Comparison of ENCODE assay signal across 16 mouse cellular contexts in the genomic region with DNA sequence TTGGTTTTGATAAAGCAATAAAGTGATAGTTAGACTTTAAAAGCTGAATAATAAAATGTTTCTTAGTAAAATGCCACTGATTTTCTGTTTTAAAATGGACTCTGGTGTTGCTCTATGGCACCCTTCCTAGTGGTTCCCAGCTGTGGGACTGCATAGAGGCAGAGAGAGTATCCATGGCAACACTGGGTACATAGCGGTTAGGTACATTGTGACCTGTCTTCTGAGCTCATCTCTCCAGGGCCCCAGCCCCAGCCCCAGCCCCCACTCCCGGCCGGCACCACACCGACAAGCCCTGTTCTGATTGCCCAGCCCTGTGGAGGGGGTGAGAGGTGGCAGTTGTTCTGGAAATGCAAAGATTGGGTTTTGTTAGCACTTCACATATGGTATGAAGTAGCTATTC.
DNase-seq lines count a peak whose midpoint lies in the region; ATAC-seq lines count a peak whose summit lies in the region.
"Had no signal": no experiment of that assay in that cellular context is flagged by ENCODE, and none has a peak within 500 bp of the region (broad histone marks: within the 10 kb centered on the region; RNA-seq: fewer than 3 reads in every experiment).

No protein-coding gene starts in this region.

- no peak overlapping the region for H3K4me2 ChIP-seq in neural tube, embryonic 14.5 days (ENCODE audit: low read depth, low read length)
- no peak overlapping the region for H3K4me2 ChIP-seq in forebrain, embryonic 15.5 days (replicated peaks)
- no peak overlapping the region for H3K4me2 ChIP-seq in hindbrain, embryonic 16.5 days (ENCODE audit: low read length)
- H3K4me2 ChIP-seq: embryonic facial prominence, embryonic 12.5 days; intestine, embryonic 15.5 days; liver, embryonic 15.5 days had no signal

- H3K27me3 ChIP-seq in neural tube, embryonic 14.5 days (ENCODE audit: control insufficient read depth, insufficient read depth, low read length): no peaks in the 10 kb centered on the region
- no peaks in the 10 kb centered on the region for H3K27me3 ChIP-seq in forebrain, embryonic 15.5 days
- H3K27me3 ChIP-seq in hindbrain, embryonic 16.5 days (replicated peaks; ENCODE audit: control insufficient read depth, insufficient read depth, low read length): no peaks in the 10 kb centered on the region
- H3K27me3 ChIP-seq: CH12.LX; embryonic facial prominence, embryonic 12.5 days; intestine, embryonic 15.5 days; liver, embryonic 15.5 days; megakaryocyte, embryonic 14.5 days; Patski had no signal

- H3K36me3 ChIP-seq in neural tube, embryonic 14.5 days (ENCODE audit: control insufficient read depth, insufficient read depth, low read length): no peaks in the 10 kb centered on the region
- H3K36me3 ChIP-seq in forebrain, embryonic 15.5 days: peaks cover 3% of the 10 kb centered on the region; the same call in 1 of the 2 replicates
- H3K36me3 ChIP-seq in hindbrain, embryonic 16.5 days (ENCODE audit: control insufficient read depth, insufficient read depth, low read length): peaks cover 9% of the 10 kb centered on the region

- WGBS in neural tube, embryonic 14.5 days: 21% methylated on average over 4 of the region's 4 CpGs
- 27% methylated on average over 4 of the region's 4 CpGs for WGBS in forebrain, embryonic 15.5 days
- 10% methylated on average over 4 of the region's 4 CpGs for WGBS in hindbrain, embryonic 16.5 days

- H3K9ac ChIP-seq in neural tube, embryonic 14.5 days (replicated peaks; ENCODE audit: low read depth, low read length): no peak overlapping the region
- H3K9ac ChIP-seq in forebrain, embryonic 15.5 days (replicated peaks): no peak overlapping the region
- H3K9ac ChIP-seq in hindbrain, embryonic 16.5 days (ENCODE audit: low read depth, low read length): no peak overlapping the region
- H3K9ac ChIP-seq: embryonic facial prominence, embryonic 12.5 days; intestine, embryonic 15.5 days; liver, embryonic 15.5 days had no signal

- peak; percentile 58; the same call in 1 of the 2 replicates for ATAC-seq in neural tube, embryonic 14.5 days (ENCODE audit: low read depth)
- peak; percentile 61; the same call in 1 of the 2 replicates for ATAC-seq in forebrain, embryonic 15.5 days (replicated peaks)
- peak; percentile 63 for ATAC-seq in hindbrain, embryonic 16.5 days
- ATAC-seq: intestine, embryonic 15.5 days; Patski had no signal

- H3K4me1 ChIP-seq in neural tube, embryonic 14.5 days (ENCODE audit: control insufficient read depth, insufficient read depth, low read length): no peaks in the 10 kb centered on the region
- peaks cover 27% of the 10 kb centered on the region for H3K4me1 ChIP-seq in forebrain, embryonic 15.5 days
- peaks cover 4% of the 10 kb centered on the region; the same call in 1 of the 2 replicates for H3K4me1 ChIP-seq in hindbrain, embryonic 16.5 days (ENCODE audit: control insufficient read depth, insufficient read depth, low read depth, low read length)
- H3K4me1 ChIP-seq: embryonic facial prominence, embryonic 12.5 days; intestine, embryonic 15.5 days; liver, embryonic 15.5 days had no signal

- no peak overlapping the region for H3K27ac ChIP-seq in neural tube, embryonic 14.5 days (ENCODE audit: low read depth, low read length)
- no peak overlapping the region for H3K27ac ChIP-seq in forebrain, embryonic 15.5 days (replicated peaks)
- no peak overlapping the region for H3K27ac ChIP-seq in hindbrain, embryonic 16.5 days (ENCODE audit: low read depth, low read length)
- H3K27ac ChIP-seq: embryonic facial prominence, embryonic 12.5 days; intestine, embryonic 15.5 days; liver, embryonic 15.5 days had no signal

- DNase-seq in neural tube, embryonic 10.5 days (ENCODE audit: extremely low spot score, low spot score): no peak
- DNase-seq in lung, postnatal 14 days: no peak
- DNase-seq in Muller cell, postnatal 12 days (ENCODE audit: inconsistent ontology term): no peak
- no peak for DNase-seq in layer of hippocampus, adult 8-10 months (ENCODE audit: low spot score in 2 of 2)
- DNase-seq: cerebellum, adult 9-10 months; kidney, postnatal 25 days; right cerebral cortex, postnatal 4 days had no signal

- H3K9me3 ChIP-seq in neural tube, embryonic 14.5 days (ENCODE audit: control insufficient read depth, low read length): no peaks in the 10 kb centered on the region
- no peaks in the 10 kb centered on the region for H3K9me3 ChIP-seq in forebrain, embryonic 15.5 days
- H3K9me3 ChIP-seq in hindbrain, embryonic 16.5 days (ENCODE audit: control insufficient read depth, low read length): no peaks in the 10 kb centered on the region
- H3K9me3 ChIP-seq: embryonic facial prominence, embryonic 12.5 days; intestine, embryonic 15.5 days; liver, embryonic 15.5 days; megakaryocyte, embryonic 14.5 days had no signal

- no peak overlapping the region for H3K4me3 ChIP-seq in neural tube, embryonic 14.5 days (ENCODE audit: low read depth, low read length)
- H3K4me3 ChIP-seq in forebrain, embryonic 15.5 days: no peak overlapping the region
- no peak overlapping the region for H3K4me3 ChIP-seq in hindbrain, embryonic 16.5 days (ENCODE audit: low read length)
- H3K4me3 ChIP-seq: embryonic facial prominence, embryonic 12.5 days; intestine, embryonic 15.5 days; liver, embryonic 15.5 days; megakaryocyte, embryonic 14.5 days had no signal
